Mouse (Mus musculus) embryo, embryonic 10.5 days (tissue): ENCODE data around the gene Slc8b1.

Source experiments
- DNase-seq: peaks from one replicate; pipeline ENCODE4 v3.0.0-alpha.2; 2015; ENCODE audit warnings: low spot score

Gene Slc8b1

GRCm38 (mm10) chr5:120567253-120567701, 56.3 kb downstream of the Slc8b1 start:
- DNase-seq = peak; percentile 75

- DNase-seq = no peak
Observed at GRCm38 (mm10) chr5:120567761-120568211, 56.8 kb downstream of the Slc8b1 start.

GRCm38 (mm10) chr5:120568336-120568768, 57.4 kb downstream of the Slc8b1 start:
- no peak for DNase-seq

- DNase-seq = no peak
Observed at GRCm38 (mm10) chr5:120568964-120569363, 58.0 kb downstream of the Slc8b1 start.

- DNase-seq = no peak
Observed at GRCm38 (mm10) chr5:120569791-120570190, 58.8 kb downstream of the Slc8b1 start.

- no peak for DNase-seq
Observed at GRCm38 (mm10) chr5:120570289-120570897, 59.4 kb downstream of the Slc8b1 start.

GRCm38 (mm10) chr5:120571056-120571740, 60.2 kb downstream of the Slc8b1 start:
- peak; percentile 61 for DNase-seq

GRCm38 (mm10) chr5:120574469-120575063, 63.6 kb downstream of the Slc8b1 start:
- no peak for DNase-seq

GRCm38 (mm10) chr5:120576781-120577301, 65.9 kb downstream of the Slc8b1 start:
- DNase-seq = no peak

- DNase-seq = peak; percentile 48
Observed at GRCm38 (mm10) chr5:120577935-120578441, 67.0 kb downstream of the Slc8b1 start.

GRCm38 (mm10) chr5:120578504-120579081, 67.6 kb downstream of the Slc8b1 start:
- peak; percentile 57 for DNase-seq

- DNase-seq = peak; percentile 40
Observed at GRCm38 (mm10) chr5:120579211-120579897, 68.4 kb downstream of the Slc8b1 start.

- no peak for DNase-seq
Observed at GRCm38 (mm10) chr5:120579898-120580626, 69.1 kb downstream of the Slc8b1 start.

- no peak for DNase-seq
Observed at GRCm38 (mm10) chr5:120582002-120582401, 71.0 kb downstream of the Slc8b1 start.

GRCm38 (mm10) chr5:120583511-120583910, 72.5 kb downstream of the Slc8b1 start:
- no peak for DNase-seq
